Mouse (Mus musculus): Measurements from ENCODE around the gene Gm3453. TPM values are rescaled to one million over a fixed set of nuclear protein-coding genes. Genes with fewer than 3 reads are reported as not detected.
"Not testable (repeated sequence)": the region's sequence is repeated elsewhere in the genome, so short reads cannot be mapped to it uniquely, and the experiment has no call there.

Gene Gm3453
- not detected in 2 replicates for polyA plus RNA-seq (2012; rRNA removed)

DNA sequence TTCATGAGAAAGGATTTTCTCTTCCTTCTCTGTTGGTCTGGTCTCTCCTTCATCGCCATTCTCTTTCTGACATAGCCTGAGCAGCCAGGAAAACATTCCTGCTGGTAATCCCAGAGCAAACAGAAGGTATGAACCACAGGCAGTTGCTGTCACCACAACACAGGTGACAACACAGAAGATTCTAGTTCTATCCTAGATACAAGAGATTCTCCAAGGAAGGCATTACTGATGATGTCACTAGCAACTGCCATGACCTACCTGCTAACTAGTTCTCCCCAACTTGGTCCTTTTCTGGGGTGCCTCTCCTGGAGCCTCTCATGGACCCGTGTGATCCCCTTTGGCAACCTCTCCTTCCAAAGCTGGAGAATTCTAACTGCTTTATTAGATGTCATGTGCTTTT, at the start of gene Gm3453:
TSS of gene Gm3453 (minus strand) at position 101 of the 400 bp plus-strand sequence.
- not testable (repeated sequence) for DNase-seq (ENCODE audit: low read depth, low spot score)
- 37% methylated on average over 2 of the region's 2 CpGs for WGBS

DNA sequence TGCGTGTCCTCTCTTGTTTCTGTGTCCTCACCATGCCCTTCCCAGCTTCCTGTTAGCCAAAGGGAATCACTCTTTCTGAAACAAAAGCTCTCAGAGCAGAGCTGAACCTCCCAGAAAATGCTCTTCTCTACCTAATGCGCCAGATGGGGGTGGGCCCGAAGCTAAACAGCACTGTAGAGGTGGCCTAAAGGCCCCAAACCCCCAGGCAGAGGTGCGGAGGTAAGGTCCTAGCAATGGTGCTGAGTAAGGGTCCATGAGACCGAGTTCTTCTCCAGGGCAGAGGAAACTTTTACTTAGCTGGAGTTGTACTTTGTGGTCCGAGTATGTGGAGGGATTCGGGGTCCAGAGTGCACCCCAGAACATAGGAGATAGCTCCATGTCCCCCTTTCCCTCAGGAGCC, 8.2 kb upstream of the Gm3453 start:
- 72% methylated on average over 7 of the region's 7 CpGs for WGBS
- DNase-seq (ENCODE audit: low read depth, low spot score): not testable (repeated sequence)

GRCm38 (mm10) chr14:5962441-5962840, 16.5 kb downstream of the Gm3453 start:
- WGBS: 30% methylated on average over 4 of the region's 4 CpGs
- DNase-seq (ENCODE audit: low read depth, low spot score): not testable (repeated sequence)

DNA sequence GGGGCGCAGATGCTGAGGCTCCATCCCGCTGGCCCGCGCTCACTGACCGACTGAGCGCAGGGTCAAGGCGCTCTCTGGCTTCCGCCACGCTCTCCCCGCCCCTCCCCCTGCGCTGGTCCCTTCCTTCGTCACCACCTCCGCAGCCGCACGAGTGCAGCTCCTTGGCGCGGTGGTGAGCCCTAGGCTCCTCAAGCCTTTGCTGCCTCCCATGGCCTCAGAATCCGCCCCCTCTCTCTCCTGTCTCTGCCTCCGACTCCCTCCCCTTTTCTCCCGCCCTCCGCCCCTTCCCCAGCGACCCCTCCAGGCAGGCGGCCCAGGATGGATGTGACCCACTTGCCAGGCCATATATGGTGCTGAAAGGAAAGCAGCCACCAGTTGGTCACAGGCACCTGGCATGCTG, 17.3 kb downstream of the Gm3453 start, which contains the start of gene Gm3248:
TSS of gene Gm3248 (minus strand) at position 111 of the 400 bp plus-strand sequence.
- not testable (repeated sequence) for DNase-seq (ENCODE audit: low read depth, low spot score)
- 6% methylated on average over 13 of the region's 23 CpGs for WGBS

GRCm38 (mm10) chr14:5961102-5961501, 17.8 kb downstream of the Gm3453 start:
- not testable (repeated sequence) for DNase-seq (ENCODE audit: low read depth, low spot score)

DNA sequence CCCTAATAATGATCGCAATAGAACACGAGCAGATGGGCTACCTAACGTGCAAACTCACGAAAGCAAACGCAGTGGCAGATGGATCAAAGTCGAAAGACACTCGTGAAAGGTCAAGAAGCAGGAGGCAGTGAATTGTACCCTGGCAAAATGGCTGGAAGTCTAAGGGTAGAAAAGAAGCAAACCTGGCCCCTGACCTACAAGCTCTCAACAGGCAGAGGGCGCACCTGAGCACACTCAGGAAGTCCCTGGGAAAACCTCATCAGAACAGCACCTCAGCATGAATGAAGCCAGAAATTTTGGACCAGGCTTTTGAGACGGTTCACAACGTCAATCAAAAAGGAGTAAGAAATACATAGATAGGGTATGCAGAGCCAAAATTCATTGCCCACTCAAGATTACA, 18.5 kb downstream of the Gm3453 start:
- not testable (repeated sequence) for DNase-seq (ENCODE audit: low read depth, low spot score)
- 12% methylated on average over 5 of the region's 10 CpGs for WGBS

More at GRCm38 (mm10) chr14:5961102-5961501, 17.8 kb downstream of the Gm3453 start:
- 1% methylated on average over 23 of the region's 24 CpGs for WGBS

GRCm38 (mm10) chr14:5923276-5923675, 55.7 kb downstream of the Gm3453 start:
- not testable (repeated sequence) for DNase-seq (ENCODE audit: low read depth, low spot score)
- WGBS: 50% methylated on average over 7 of the region's 7 CpGs

Other genes with a start within 250 kb of the Gm3453 start
- 0.67 TPM in 1 of 2 replicates, not detected in the other for gene Gm3373, start 237.6 kb downstream of the Gm3453 start, polyA plus RNA-seq (2012; rRNA removed)
- 0.06 and 0.15 TPM in 2 replicates for gene Gm3383, start 171.2 kb downstream of the Gm3453 start, polyA plus RNA-seq (2012; rRNA removed)
- gene Gm3424, start 148.8 kb downstream of the Gm3453 start, polyA plus RNA-seq (2012; rRNA removed): not detected in 2 replicates
- 0.08 TPM in 1 of 2 replicates, not detected in the other for gene Gm8237, start 98.8 kb downstream of the Gm3453 start, polyA plus RNA-seq (2012; rRNA removed)
- gene Gm3248, start 17.4 kb downstream of the Gm3453 start, polyA plus RNA-seq (2012; rRNA removed): 0.06 and 0.08 TPM in 2 replicates
- not detected in 2 replicates for gene Gm6337, start 79.1 kb upstream of the Gm3453 start, polyA plus RNA-seq (2012; rRNA removed)
- gene Gm8206, start 114.8 kb upstream of the Gm3453 start, polyA plus RNA-seq (2012; rRNA removed): not detected in 2 replicates
- 0.08 and 0.26 TPM in 2 replicates for gene Gm3468, start 129.5 kb upstream of the Gm3453 start, polyA plus RNA-seq (2012; rRNA removed)
- not detected in 2 replicates for gene Gm3476, start 146.7 kb upstream of the Gm3453 start, polyA plus RNA-seq (2012; rRNA removed)
- gene Gm21560, start 240.2 kb upstream of the Gm3453 start, polyA plus RNA-seq (2012; rRNA removed): not detected in 2 replicates

All from large intestine, adult 2 months (tissue).